Mouse (Mus musculus) kidney, adult 8-10 months (tissue): ENCODE data around the gene Zfp74.

Experiments used
- DNase-seq, 2 experiments: peaks; one replicate each; pipeline ENCODE4 v3.0.0; 2022

Gene Zfp74

GRCm38 (mm10) chr7:29943720-29944119 is 10.2 kb downstream of the Zfp74 start:
- no peak for DNase-seq

DNA sequence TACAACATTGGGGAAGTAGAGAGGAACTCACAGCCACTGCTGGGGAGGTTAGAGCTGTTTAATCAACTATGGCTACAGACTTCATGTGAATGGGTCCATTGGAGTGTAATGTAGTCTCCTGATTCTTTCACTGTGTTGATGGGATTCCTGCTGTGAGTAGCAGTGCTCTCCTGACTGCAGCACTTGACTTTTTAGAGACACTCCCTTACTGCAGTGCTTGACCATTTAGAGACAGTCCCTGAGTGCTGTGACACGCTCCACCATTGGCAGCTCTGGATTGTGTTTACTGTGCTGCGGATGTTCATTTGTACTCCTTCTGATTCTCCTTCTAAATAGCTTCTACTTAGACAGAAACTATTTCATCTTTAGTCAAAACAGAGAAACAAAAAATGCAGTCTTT is 11.1 kb downstream of the Zfp74 start:
- no peak for DNase-seq

DNA sequence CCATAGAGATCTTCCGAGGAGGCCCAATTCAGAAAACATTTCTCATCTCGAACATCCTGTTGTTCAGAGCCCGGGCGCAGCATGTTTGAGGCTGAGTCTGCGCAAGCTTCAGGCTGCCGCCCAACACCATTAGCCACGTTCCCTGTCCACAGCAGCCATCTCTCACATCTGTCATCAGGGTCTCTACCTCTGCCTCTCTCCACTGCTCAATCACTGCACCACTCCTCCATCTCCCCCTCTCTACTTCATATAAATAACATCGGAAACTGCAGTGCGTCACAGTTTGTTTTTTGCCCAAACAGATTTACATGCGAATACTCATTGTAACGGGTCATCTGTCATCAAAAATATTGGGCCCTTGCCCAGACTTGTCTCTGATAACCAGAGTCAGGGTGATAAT is 12.9 kb downstream of the Zfp74 start:
- no peak for DNase-seq

DNA sequence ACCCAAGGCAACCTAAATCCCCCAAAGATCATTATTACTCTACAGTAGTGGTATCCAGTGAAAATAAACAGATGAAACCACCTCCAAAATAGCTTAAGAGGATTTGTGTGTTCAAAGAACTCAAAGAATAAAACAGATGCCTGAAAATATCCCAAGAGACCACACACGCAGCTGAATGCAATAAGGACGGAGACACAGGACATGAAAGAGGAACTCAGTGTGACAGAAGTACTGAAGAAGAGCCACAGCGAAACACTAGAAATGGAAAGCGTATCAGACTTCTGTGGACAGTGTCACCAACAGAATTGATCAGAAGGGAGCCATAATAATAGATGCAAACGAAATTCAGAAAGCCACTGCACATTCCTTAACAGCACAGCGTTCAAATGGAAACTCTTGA is 15.0 kb downstream of the Zfp74 start:
- DNase-seq: no peak

DNA sequence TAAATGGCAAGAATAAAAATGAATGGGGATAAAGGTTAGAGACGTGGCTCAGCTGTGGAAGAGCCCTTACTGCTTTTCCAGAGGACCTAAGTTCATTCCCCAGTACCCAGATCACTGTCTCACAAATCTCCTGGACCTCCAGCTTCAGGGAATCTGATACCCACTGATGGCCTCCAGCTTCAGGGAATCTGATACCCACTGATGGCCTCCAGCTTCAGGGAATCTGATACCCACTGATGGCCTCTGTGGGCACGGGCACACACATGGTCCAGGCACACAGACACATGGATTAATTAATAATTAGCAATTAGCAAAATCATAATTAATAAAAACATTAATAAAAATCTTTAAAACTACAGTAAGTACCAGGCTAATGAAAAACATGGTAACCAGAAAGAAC is 31.1 kb downstream of the Zfp74 start:
- no peak for DNase-seq

GRCm38 (mm10) chr7:29921439-29922093 is 32.3 kb downstream of the Zfp74 start:
- no peak for DNase-seq

GRCm38 (mm10) chr7:29918062-29918453 is 35.8 kb downstream of the Zfp74 start:
- no peak for DNase-seq

- peak in 1 of 2 experiments; percentile 21 for DNase-seq
Observed at GRCm38 (mm10) chr7:29917371-29918061, 36.4 kb downstream of the Zfp74 start.

DNA sequence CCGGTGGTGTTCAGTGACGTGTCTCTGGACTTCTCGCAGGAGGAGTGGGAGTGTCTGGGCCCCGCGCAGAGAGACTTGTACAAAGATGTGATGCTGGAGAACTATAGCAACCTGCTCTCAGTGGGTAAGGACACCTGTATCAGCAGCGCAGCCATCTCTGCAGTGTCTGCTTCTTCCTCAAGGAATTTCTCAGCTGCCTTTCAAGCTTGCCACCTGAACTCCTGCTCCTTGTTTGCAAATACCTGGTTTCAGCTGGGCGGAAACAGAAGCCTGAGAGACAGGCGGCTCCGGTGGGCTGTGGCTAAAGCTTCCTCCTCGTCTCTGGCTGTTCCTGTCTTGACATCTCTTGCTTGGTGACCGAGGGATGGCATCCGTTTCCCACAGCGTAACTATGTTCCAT is 41.7 kb downstream of the Zfp74 start:
- no peak for DNase-seq

GRCm38 (mm10) chr7:29910252-29910651 is 43.6 kb downstream of the Zfp74 start:
- DNase-seq: no peak

GRCm38 (mm10) chr7:29908130-29908950 is 45.5 kb downstream of the Zfp74 start, which contains the start of gene Zfp383:
Gene Zfp383, plus strand, starts transcription at chr7:29908223.
- DNase-seq: peak; percentile 78 to 83

DNA sequence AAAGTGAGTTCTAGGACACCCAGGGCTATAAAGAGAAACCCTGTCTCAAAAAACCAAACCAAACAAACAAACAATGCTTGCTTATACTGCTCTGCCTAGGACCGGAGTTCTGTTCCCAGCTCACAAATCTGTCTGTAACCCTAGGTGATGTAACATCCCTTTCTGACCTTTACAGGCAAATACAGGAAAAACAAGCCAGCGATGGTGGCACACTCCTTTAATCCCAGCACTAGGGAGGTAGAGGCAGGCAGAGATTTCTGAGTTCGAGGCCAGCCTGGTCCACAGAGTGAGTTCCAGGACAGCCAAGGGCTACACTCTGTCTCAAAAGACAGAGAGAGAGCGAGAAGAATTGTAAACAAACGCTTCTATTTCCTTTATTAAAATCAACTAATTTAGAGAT is 46.7 kb downstream of the Zfp74 start:
- DNase-seq: no peak

DNA sequence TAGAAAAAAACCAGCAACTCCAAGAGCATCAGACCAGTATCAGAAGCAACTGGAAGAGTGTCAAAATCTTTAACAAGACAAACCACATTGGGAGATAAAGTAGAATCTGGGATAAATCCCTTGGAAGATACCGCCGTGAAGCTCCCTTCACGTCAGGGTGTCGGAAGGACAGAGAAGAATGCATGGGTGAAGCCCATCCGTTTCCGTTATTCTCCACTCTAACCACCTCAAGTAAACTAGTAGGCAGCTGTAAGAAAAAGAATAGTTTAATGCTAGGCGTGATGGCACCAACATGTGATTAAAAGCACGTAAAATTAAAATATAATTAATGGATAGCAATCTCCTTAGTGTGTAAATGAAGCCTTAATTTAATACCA is 47.2 kb downstream of the Zfp74 start:
- DNase-seq: peak in 1 of 2 experiments; percentile 15

- DNase-seq: peak; percentile 62 to 76
Observed at GRCm38 (mm10) chr7:29905966-29906681, 47.8 kb downstream of the Zfp74 start, which contains the start of gene Zfp27. Gene Zfp27, minus strand, starts transcription at chr7:29906572.

GRCm38 (mm10) chr7:29904101-29904500 is 49.8 kb downstream of the Zfp74 start:
- DNase-seq: no peak

- no peak for DNase-seq
Observed at GRCm38 (mm10) chr7:29898351-29898750, 55.5 kb downstream of the Zfp74 start.

DNA sequence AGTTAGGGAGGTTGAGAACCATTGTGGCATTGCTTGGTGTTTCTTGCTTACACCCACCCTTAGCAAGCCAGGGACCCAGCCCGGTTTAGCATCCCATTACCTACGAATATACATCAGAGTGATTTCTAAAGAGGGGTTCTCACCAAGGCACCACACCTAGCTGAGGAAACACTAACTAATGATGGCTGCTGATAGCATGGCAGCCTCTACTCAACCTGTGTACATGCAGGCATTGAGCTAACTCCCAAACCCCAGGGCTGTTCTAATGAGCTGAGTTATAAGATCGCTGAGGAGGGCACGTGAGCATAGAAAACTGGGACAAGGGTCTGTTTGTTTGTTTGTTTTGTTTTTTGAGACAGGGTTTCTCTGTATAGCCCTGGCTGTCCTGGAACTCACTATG is 61.1 kb downstream of the Zfp74 start:
- DNase-seq: no peak

DNA sequence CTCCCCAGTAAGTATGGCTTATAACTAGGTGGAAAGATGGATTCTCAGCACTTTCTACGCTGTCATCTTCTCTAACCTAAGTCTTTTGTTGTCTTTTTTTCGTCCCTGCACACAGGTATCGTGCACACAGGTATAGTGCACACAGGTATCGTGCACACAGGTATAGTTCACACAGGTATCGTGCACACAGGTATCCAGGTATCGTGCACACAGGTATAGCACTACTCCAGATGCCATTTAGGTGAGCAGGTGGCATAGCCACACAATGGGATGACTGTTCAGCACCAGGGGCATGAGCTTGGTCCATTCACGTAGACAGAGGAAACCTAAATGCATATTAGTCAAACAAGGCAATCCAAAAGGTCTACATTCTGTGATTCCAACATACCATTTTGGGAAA is 63.4 kb downstream of the Zfp74 start:
- no peak for DNase-seq

GRCm38 (mm10) chr7:29880916-29881315 is 73.0 kb downstream of the Zfp74 start:
- no peak for DNase-seq
